Mouse (Mus musculus): Measurements from ENCODE around the gene Lsm12.

DNA sequence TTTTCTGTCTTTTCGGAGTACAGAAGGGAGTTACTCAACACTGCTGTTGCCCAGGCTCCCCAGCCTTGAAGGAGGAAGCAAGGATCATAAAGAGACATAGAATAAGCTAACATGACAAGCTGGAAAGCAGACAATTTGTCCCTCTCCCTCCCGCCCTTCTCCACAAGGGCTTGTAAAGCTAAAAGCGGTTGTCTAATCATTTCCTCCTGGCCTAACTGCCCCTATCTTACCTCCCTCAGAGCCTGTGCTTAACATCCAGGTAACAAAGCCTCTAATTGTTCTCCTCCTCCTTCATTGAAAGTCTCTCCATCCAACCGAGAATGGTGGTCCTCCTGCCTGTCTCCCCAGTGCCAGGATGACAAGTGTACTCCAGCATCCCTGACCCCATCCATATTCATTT, 5.8 kb upstream of the Lsm12 start:
- TF ChIP-seq POLR2A (IDR thresholded peaks at IDR 0.05; ENCODE audit: control insufficient read depth, low read depth, low read length) (no peak), CTCF (IDR thresholded peaks at IDR 0.05; ENCODE audit: control insufficient read depth, insufficient read depth, insufficient replicate concordance, low read depth, low read length) (no peak)
